Mouse (Mus musculus): ENCODE data around the gene Tmem168. TPM values are rescaled to one million over a fixed set of nuclear protein-coding genes. Genes with fewer than 3 reads are reported as not detected.

Gene Tmem168
- polyA plus RNA-seq, 1 experiment from 2014 or later, result 26.0 TPM

DNA sequence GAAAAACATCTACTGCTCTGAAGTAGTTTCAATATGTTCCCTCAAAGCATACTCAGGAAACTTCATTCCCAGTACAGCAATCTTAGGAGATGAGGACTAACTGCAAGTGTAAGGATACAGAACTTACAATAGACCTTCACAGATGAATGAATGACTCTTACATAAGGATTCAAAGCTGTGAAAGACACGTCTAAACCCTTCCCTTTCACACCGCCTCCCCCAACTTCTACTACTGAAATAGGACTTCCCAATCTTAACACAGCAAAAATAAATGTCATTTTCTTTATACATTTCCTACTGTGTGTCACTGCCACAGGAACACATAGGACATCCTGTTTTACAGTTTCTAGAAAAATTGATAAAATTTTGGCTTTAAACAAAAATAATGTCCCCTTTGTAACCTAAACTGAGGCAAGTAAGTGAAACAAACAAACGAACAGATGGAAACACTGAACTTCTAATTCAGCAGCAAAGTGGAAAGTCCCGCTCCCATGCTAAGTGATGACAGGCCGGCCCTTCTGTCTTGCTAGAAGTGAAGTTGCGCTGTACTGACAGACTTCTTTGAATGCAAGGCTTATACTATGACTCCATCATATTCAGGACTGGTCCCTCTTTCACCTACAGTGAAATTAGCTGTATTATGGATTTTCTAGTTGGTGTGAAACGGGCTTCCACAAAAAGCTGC, 9.5 kb downstream of the Tmem168 start:
- DNase-seq (ENCODE audit: low spot score) (no peak), ATAC-seq (ENCODE audit: low FRiP score) (no peak)
- H3K4me1 ChIP-seq (replicated peaks; ENCODE audit: control insufficient read depth, insufficient read depth, low read length), result peaks cover 9% of the 10 kb centered on the region
- no peak overlapping the region for H3K9ac ChIP-seq
- no peaks in the 10 kb centered on the region for H3K27me3 ChIP-seq (ENCODE audit: control insufficient read depth, insufficient read depth, low read length)
- no peak overlapping the region for H3K4me2 ChIP-seq (replicated peaks)
- H3K9me3 ChIP-seq (ENCODE audit: control insufficient read depth, low read length), result no peaks in the 10 kb centered on the region
- WGBS, result 82% methylated on average over 7 of the region's 7 CpGs
- no peak overlapping the region for H3K27ac ChIP-seq
- H3K4me3 ChIP-seq (replicated peaks; ENCODE audit: low read length), result no peak overlapping the region
- H3K36me3 ChIP-seq (replicated peaks; ENCODE audit: control insufficient read depth, insufficient read depth), result peaks cover 28% of the 10 kb centered on the region

DNA sequence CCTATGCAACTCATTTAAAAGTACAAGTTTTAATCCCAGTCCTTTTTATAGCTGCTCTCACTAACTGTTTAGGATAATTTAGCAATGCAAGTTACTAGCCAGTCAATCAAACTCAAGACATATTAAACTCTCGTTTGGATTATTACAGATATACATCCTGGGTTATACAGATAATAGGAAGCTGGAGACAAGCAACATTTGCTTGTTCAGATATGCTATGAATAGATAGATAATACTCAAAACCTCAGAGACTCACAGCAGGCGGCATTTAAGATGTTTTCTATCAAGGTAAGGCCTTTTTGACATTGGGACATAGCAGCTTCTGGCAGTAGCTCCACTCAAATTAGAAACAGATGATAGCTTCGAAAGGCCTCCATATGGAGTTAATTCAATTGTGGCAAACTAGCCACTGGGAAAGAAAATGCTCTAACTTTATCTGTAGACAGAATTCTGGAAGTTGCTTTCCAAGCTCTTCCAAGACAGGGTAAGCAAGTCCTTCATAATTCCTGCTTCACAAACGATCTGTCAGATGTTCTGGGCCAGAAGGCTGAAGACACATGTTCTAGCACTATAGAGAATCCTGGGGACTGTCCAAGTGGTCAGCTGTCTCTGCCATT, 15.1 kb downstream of the Tmem168 start:
- no peak overlapping the region for H3K4me3 ChIP-seq (replicated peaks; ENCODE audit: low read length)
- ATAC-seq (ENCODE audit: low FRiP score) (no peak), DNase-seq (ENCODE audit: low spot score) (no peak)
- H3K36me3 ChIP-seq (replicated peaks; ENCODE audit: control insufficient read depth, insufficient read depth), result peaks cover 36% of the 10 kb centered on the region
- no peak overlapping the region for H3K9ac ChIP-seq
- no peak overlapping the region for H3K4me2 ChIP-seq (replicated peaks)
- no peak overlapping the region for H3K27ac ChIP-seq
- H3K27me3 ChIP-seq (ENCODE audit: control insufficient read depth, insufficient read depth, low read length), result no peaks in the 10 kb centered on the region
- H3K4me1 ChIP-seq (replicated peaks; ENCODE audit: control insufficient read depth, insufficient read depth, low read length), result no peaks in the 10 kb centered on the region
- no peaks in the 10 kb centered on the region for H3K9me3 ChIP-seq (ENCODE audit: control insufficient read depth, low read length)
- 87% methylated on average over 4 of the region's 4 CpGs for WGBS

DNA sequence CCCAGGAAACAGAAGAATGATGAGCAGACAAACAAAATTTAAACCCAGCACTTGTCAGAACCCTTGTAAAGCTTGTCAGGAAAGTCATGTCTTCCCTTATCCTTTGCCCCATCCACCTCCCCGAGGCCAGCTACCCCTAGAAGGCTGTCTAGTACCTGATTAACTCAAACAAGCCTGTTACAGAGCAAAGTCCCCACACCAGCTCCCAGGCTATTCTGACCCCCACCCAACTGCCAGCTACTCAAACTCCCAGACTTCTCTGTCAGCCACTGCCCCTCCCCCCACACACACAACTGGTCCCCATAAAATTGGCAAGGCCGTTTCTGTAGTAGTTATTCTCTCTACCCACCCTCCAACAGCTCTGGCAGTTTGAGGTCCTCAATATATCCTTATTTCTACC, 21.3 kb downstream of the Tmem168 start:
- Histone ChIP-seq H3K4me2 (replicated peaks) (no peak overlapping the region), H3K9me3 (ENCODE audit: control insufficient read depth, low read length) (no peaks in the 10 kb centered on the region), H3K4me1 (replicated peaks; ENCODE audit: control insufficient read depth, insufficient read depth, low read length) (no peaks in the 10 kb centered on the region), H3K36me3 (replicated peaks; ENCODE audit: control insufficient read depth, insufficient read depth) (peaks cover 24% of the 10 kb centered on the region), H3K27me3 (ENCODE audit: control insufficient read depth, insufficient read depth, low read length) (no peaks in the 10 kb centered on the region), H3K27ac (no peak overlapping the region), H3K9ac (no peak overlapping the region), H3K4me3 (replicated peaks; ENCODE audit: low read length) (no peak overlapping the region)
- ATAC-seq (ENCODE audit: low FRiP score) (no peak), DNase-seq (ENCODE audit: low spot score) (no peak)
- WGBS, result 51% methylated on average over 2 of the region's 2 CpGs

DNA sequence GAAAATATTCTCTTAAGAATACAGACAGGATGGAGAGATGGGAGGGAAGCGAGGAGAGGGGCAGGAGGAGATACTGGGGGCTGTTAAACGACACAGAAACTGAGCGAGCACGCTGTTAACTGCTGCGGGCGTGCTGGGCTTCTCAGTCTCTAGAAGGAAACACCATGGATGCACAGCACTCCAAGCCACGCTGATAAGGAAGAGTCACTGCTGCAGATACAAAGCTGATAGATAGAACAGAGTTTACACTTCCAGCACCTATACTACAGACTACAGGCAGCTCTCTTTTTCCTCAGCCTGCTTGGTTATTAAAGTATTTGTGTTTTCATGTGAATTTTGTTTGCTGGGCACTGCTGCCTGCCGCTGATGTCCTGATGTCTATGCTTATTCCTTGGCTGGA, 21.7 kb downstream of the Tmem168 start:
- 88% methylated on average over 8 of the region's 8 CpGs for WGBS
- no peak for ATAC-seq (ENCODE audit: low FRiP score)
- Histone ChIP-seq H3K36me3 (replicated peaks; ENCODE audit: control insufficient read depth, insufficient read depth) (peaks cover 22% of the 10 kb centered on the region), H3K27ac (no peak overlapping the region), H3K27me3 (ENCODE audit: control insufficient read depth, insufficient read depth, low read length) (no peaks in the 10 kb centered on the region), H3K4me2 (replicated peaks) (no peak overlapping the region), H3K9ac (no peak overlapping the region), H3K4me1 (replicated peaks; ENCODE audit: control insufficient read depth, insufficient read depth, low read length) (no peaks in the 10 kb centered on the region), H3K4me3 (replicated peaks; ENCODE audit: low read length) (no peak overlapping the region), H3K9me3 (ENCODE audit: control insufficient read depth, low read length) (no peaks in the 10 kb centered on the region)
- DNase-seq (ENCODE audit: low spot score), result no peak

DNA sequence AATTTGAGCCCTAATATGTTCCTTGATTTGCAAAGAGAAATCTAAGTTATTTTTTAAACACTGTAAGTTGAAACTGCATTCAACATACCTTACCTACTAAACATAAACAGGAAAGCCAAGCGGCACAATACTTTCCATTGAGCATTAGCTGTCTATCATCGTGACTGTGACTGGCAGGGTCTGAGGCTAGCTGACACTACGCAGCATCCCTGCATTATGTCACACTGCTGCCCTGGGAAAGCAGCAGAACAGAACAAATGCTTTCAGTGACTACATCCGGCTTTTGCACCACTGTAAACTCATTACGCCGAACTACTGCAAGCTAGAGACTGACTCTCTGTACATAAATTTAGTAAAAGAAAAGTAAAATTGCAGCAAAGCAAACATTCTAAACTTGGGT, 23.1 kb downstream of the Tmem168 start:
- peaks cover 15% of the 10 kb centered on the region for H3K36me3 ChIP-seq (replicated peaks; ENCODE audit: control insufficient read depth, insufficient read depth)
- no peak for ATAC-seq (ENCODE audit: low FRiP score)
- no peak for DNase-seq (ENCODE audit: low spot score)
- 82% methylated on average over 6 of the region's 6 CpGs for WGBS
- H3K4me3 ChIP-seq (replicated peaks; ENCODE audit: low read length), result no peak overlapping the region
- H3K9ac ChIP-seq, result no peak overlapping the region
- H3K27ac ChIP-seq, result no peak overlapping the region
- H3K9me3 ChIP-seq (ENCODE audit: control insufficient read depth, low read length), result no peaks in the 10 kb centered on the region
- H3K27me3 ChIP-seq (ENCODE audit: control insufficient read depth, insufficient read depth, low read length), result no peaks in the 10 kb centered on the region
- H3K4me2 ChIP-seq (replicated peaks), result no peak overlapping the region
- H3K4me1 ChIP-seq (replicated peaks; ENCODE audit: control insufficient read depth, insufficient read depth, low read length), result no peaks in the 10 kb centered on the region

DNA sequence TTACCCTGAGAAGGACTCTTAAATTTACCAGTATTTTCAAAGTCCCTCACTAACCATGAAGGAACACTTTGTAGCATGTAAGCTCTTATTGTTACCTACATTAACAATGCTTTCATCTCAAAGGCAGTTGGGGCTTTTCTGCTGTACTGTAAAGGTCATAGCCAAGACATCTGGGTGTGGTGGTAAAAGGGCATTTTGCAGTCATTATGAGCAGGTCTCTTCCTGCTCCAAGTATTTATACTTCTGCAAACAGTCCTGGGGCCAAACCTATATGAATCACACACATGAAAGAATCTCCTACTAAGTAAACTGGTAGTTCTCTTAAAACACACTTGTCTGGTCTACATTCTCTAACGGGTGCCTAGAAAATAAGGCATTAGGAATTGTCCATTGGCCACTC, 25.8 kb downstream of the Tmem168 start:
- WGBS, result 97% methylated on average over 1 of the region's 1 CpGs
- Histone ChIP-seq H3K4me2 (replicated peaks) (no peak overlapping the region), H3K4me1 (replicated peaks; ENCODE audit: control insufficient read depth, insufficient read depth, low read length) (no peaks in the 10 kb centered on the region), H3K9ac (no peak overlapping the region), H3K27ac (no peak overlapping the region), H3K9me3 (ENCODE audit: control insufficient read depth, low read length) (no peaks in the 10 kb centered on the region), H3K36me3 (replicated peaks; ENCODE audit: control insufficient read depth, insufficient read depth) (peaks cover 21% of the 10 kb centered on the region), H3K4me3 (replicated peaks; ENCODE audit: low read length) (no peak overlapping the region), H3K27me3 (ENCODE audit: control insufficient read depth, insufficient read depth, low read length) (no peaks in the 10 kb centered on the region)
- ATAC-seq (ENCODE audit: low FRiP score), result no peak
- DNase-seq (ENCODE audit: low spot score), result no peak

DNA sequence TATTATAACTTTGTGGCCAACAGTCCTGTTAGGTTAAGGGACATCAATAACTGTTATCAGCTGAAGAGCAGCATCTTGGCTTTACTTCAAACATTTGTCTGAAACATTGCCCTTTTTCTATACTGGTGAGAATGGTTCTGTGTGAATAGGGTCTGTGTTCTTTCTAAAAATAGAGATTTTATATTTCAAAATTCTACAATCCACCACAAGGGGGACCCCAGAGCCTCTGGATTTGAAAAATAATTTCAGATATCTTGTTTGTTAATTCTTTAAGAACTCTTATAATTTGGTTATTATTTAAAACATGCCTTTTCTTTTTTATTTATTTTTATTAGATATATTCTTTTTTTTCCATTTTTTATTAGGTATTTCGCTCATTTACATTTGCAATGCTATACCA, 42.2 kb downstream of the Tmem168 start:
- H3K27me3 ChIP-seq (ENCODE audit: control insufficient read depth, insufficient read depth, low read length), result no peaks in the 10 kb centered on the region
- no peaks in the 10 kb centered on the region for H3K36me3 ChIP-seq (replicated peaks; ENCODE audit: control insufficient read depth, insufficient read depth)
- WGBS, result 96% methylated on average over 1 of the region's 1 CpGs
- no peak overlapping the region for H3K9ac ChIP-seq
- no peak overlapping the region for H3K4me2 ChIP-seq (replicated peaks)
- no peak overlapping the region for H3K27ac ChIP-seq
- DNase-seq (ENCODE audit: low spot score) (no peak), ATAC-seq (ENCODE audit: low FRiP score) (no peak)
- no peak overlapping the region for H3K4me3 ChIP-seq (replicated peaks; ENCODE audit: low read length)
- no peaks in the 10 kb centered on the region for H3K4me1 ChIP-seq (replicated peaks; ENCODE audit: control insufficient read depth, insufficient read depth, low read length)
- H3K9me3 ChIP-seq (ENCODE audit: control insufficient read depth, low read length), result no peaks in the 10 kb centered on the region

DNA sequence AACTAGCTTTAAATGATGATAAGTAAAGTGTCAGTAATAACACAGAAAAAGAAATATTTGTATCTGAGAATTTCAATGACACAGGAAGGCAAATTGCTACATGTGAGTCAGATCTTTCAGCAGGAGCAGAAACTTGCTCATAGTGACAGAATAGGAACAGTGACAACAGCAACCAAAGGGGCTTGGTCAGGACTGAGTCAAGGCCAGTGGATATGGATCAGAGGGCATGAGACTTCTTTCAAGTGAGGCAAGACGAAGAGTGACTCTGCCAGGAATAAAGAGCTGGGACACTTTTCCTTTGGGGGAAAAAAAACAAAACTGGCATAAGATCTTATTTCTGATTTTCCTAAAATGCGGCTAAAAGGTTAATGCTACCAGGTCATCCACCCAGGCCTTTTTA, 52.6 kb downstream of the Tmem168 start:
- no peak for ATAC-seq (ENCODE audit: low FRiP score)
- Histone ChIP-seq H3K9ac (no peak overlapping the region), H3K4me3 (replicated peaks; ENCODE audit: low read length) (no peak overlapping the region), H3K9me3 (ENCODE audit: control insufficient read depth, low read length) (no peaks in the 10 kb centered on the region), H3K27ac (no peak overlapping the region), H3K4me1 (replicated peaks; ENCODE audit: control insufficient read depth, insufficient read depth, low read length) (no peaks in the 10 kb centered on the region), H3K27me3 (ENCODE audit: control insufficient read depth, insufficient read depth, low read length) (no peaks in the 10 kb centered on the region), H3K4me2 (replicated peaks) (no peak overlapping the region), H3K36me3 (replicated peaks; ENCODE audit: control insufficient read depth, insufficient read depth) (no peaks in the 10 kb centered on the region)
- 79% methylated on average over 2 of the region's 2 CpGs for WGBS
- DNase-seq (ENCODE audit: low spot score), result no peak

DNA sequence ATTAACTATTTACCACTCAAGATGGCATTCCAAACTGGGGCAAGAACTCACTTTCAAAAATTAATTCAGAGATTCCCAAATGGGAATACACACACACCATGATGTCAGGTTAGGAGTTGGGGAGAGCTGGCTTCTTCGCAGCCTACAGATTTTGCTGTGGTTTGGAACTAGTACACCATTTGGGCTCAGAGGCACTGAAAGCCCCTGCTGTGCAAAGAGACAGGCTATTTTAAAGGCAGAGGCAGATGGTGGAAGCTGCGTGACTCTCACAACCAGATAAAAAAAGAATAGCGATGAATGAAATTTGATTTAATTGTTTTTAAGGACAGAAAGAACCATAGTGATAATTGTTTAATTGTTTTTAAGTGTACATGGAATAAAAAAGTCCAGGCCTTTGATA, 66.1 kb downstream of the Tmem168 start:
- 83% methylated on average over 3 of the region's 3 CpGs for WGBS
- no peak overlapping the region for H3K4me3 ChIP-seq (replicated peaks; ENCODE audit: low read length)
- H3K27ac ChIP-seq, result no peak overlapping the region
- no peaks in the 10 kb centered on the region for H3K27me3 ChIP-seq (ENCODE audit: control insufficient read depth, insufficient read depth, low read length)
- ATAC-seq (ENCODE audit: low FRiP score) (no peak), DNase-seq (ENCODE audit: low spot score) (no peak)
- no peaks in the 10 kb centered on the region for H3K9me3 ChIP-seq (ENCODE audit: control insufficient read depth, low read length)
- H3K4me2 ChIP-seq (replicated peaks), result no peak overlapping the region
- H3K9ac ChIP-seq, result no peak overlapping the region
- H3K4me1 ChIP-seq (replicated peaks; ENCODE audit: control insufficient read depth, insufficient read depth, low read length), result peaks cover 5% of the 10 kb centered on the region; the same call in 1 of the 2 replicates
- no peaks in the 10 kb centered on the region for H3K36me3 ChIP-seq (replicated peaks; ENCODE audit: control insufficient read depth, insufficient read depth)

Data from hindbrain, embryonic 14.5 days (tissue).